In the genomic region with DNA sequence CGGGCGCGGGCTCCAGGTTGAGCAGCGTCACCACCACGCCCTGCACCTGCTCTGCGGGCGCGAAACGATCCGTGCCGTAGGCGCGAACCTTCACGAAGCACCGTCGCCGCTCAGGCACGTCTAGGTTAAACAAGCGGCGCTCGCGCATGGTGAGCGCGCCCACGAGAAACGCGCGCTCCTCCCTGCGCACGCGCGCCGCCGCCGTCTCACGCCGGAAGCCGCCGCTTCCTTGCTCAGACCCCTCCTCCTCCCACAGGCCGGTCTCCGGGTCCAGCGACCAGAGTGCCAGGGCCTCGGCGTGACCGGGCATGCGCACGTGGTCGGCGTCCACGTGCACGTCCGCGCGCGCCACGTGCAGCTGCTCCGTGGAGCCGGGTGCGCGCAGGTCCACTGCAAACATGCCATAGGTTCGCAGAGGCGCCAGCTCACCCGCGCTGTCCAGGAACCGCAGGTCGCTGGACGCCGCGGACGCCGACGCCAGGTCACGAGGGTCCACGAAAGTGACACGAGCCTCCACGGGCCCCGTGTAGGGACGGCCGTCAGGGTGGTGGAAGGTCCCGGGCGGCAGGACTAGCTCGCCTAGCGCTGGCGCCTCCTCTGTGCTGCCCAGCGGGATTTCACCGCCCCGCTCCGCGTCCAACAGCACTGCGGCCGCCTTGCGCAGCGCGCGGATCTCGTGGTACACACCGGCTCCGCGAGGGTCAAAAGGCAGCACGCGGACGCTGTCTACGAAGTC, we compare ENCODE assay signal across 9 mouse cellular contexts. TPM values are rescaled to one million over a fixed set of nuclear protein-coding genes. Genes with fewer than 3 reads are reported as not detected.
DNase-seq lines count a peak whose midpoint lies in the region; ATAC-seq and TF ChIP-seq lines count a peak whose summit lies in the region.
"Had no signal": no experiment of that assay in that cellular context is flagged by ENCODE, and none has a peak within 500 bp of the region (broad histone marks: within the 10 kb centered on the region; RNA-seq: fewer than 3 reads in every experiment).

No protein-coding gene starts in this region.

- no peak for TF ChIP-seq EP300 in ES-Bruce4 (IDR thresholded peaks at IDR 0.05; ENCODE audit: insufficient read depth, low read depth, low read length)

- no peak for TF ChIP-seq POLR2A in ES-Bruce4 (IDR thresholded peaks at IDR 0.05; ENCODE audit: insufficient read depth, low read length)

- no peak for TF ChIP-seq CTCF in ES-Bruce4 (IDR thresholded peaks at IDR 0.05; ENCODE audit: low read depth, low read length)

- DNase-seq in adrenal gland, postnatal 10 days = peak; percentile 67
- DNase-seq in adrenal gland, adult 8-10 months = no peak
- DNase-seq in forebrain, embryonic 11.5 days (ENCODE audit: low spot score) = peak; percentile 79
- DNase-seq in limb, embryonic 11.5 days (ENCODE audit: low spot score) = peak; percentile 68
- DNase-seq in thymus, postnatal 0 days (ENCODE audit: low spot score) = peak; percentile 58

- H3K9ac ChIP-seq in ES-Bruce4 (ENCODE audit: low read depth, poor library complexity, severe bottlenecking) = peak overlapping the region; percentile 39
- no peak overlapping the region for H3K9ac ChIP-seq in forebrain, embryonic 11.5 days (ENCODE audit: low read length)
- peak overlapping the region; percentile 51 for H3K9ac ChIP-seq in hindbrain, embryonic 16.5 days (ENCODE audit: low read depth, low read length)
- H3K9ac ChIP-seq in limb, embryonic 11.5 days (ENCODE audit: low read length) = no peak overlapping the region
- peak overlapping the region; percentile 56 for H3K9ac ChIP-seq in midbrain, embryonic 13.5 days (replicated peaks)

- no peak overlapping the region for H3K27ac ChIP-seq in ES-Bruce4 (ENCODE audit: insufficient read depth, low read length)
- H3K27ac ChIP-seq in forebrain, embryonic 11.5 days (ENCODE audit: low read depth, low read length) = no peak overlapping the region
- no peak overlapping the region for H3K27ac ChIP-seq in hindbrain, embryonic 16.5 days (ENCODE audit: low read depth, low read length)
- H3K27ac ChIP-seq in limb, embryonic 11.5 days (replicated peaks; ENCODE audit: low read depth, low read length) = no peak overlapping the region
- H3K27ac ChIP-seq in midbrain, embryonic 13.5 days = no peak overlapping the region

- peak; percentile 47 for ATAC-seq in forebrain, embryonic 11.5 days (replicated peaks; ENCODE audit: low FRiP score)
- peak; percentile 84 for ATAC-seq in hindbrain, embryonic 16.5 days
- ATAC-seq in limb, embryonic 11.5 days (ENCODE audit: insufficient number of reproducible peaks, low FRiP score, low TSS enrichment, low read depth) = peak; percentile 10; the same call in 1 of the 2 replicates
- ATAC-seq in midbrain, embryonic 13.5 days = peak; percentile 70

- no peaks in the 10 kb centered on the region for H3K36me3 ChIP-seq in ES-Bruce4 (ENCODE audit: control insufficient read depth, insufficient read depth, low read length, poor library complexity, severe bottlenecking)
- no peaks in the 10 kb centered on the region for H3K36me3 ChIP-seq in forebrain, embryonic 11.5 days (ENCODE audit: control insufficient read depth, insufficient read depth, low read length)
- H3K36me3 ChIP-seq in hindbrain, embryonic 16.5 days (ENCODE audit: control insufficient read depth, insufficient read depth, low read length) = no peaks in the 10 kb centered on the region
- H3K36me3 ChIP-seq in limb, embryonic 11.5 days (ENCODE audit: control insufficient read depth, insufficient read depth, low read length) = no peaks in the 10 kb centered on the region
- no peaks in the 10 kb centered on the region for H3K36me3 ChIP-seq in midbrain, embryonic 13.5 days

- WGBS in forebrain, embryonic 11.5 days = 10% methylated on average over 91 of the region's 103 CpGs
- WGBS in hindbrain, embryonic 16.5 days = 4% methylated on average over 97 of the region's 103 CpGs
- 8% methylated on average over 103 of the region's 103 CpGs for WGBS in limb, embryonic 11.5 days
- WGBS in midbrain, embryonic 13.5 days = 4% methylated on average over 103 of the region's 103 CpGs

- H3K4me2 ChIP-seq in forebrain, embryonic 11.5 days (ENCODE audit: low read depth, low read length, severe bottlenecking) = peak overlapping the region; percentile 40
- H3K4me2 ChIP-seq in hindbrain, embryonic 16.5 days (ENCODE audit: low read length) = peak overlapping the region; percentile 56
- peak overlapping the region; percentile 42 for H3K4me2 ChIP-seq in limb, embryonic 11.5 days (ENCODE audit: low read depth, severe bottlenecking)
- H3K4me2 ChIP-seq in midbrain, embryonic 13.5 days (replicated peaks) = peak overlapping the region; percentile 54

- no peaks in the 10 kb centered on the region for H3K4me1 ChIP-seq in ES-Bruce4 (ENCODE audit: control insufficient read depth, insufficient read depth, low read length)
- H3K4me1 ChIP-seq in forebrain, embryonic 11.5 days (replicated peaks; ENCODE audit: control insufficient read depth, insufficient read depth, low read length) = peaks cover 15% of the 10 kb centered on the region; the same call in 1 of the 2 replicates
- peaks cover 15% of the 10 kb centered on the region; the same call in 1 of the 2 replicates for H3K4me1 ChIP-seq in hindbrain, embryonic 16.5 days (ENCODE audit: control insufficient read depth, insufficient read depth, low read depth, low read length)
- H3K4me1 ChIP-seq in limb, embryonic 11.5 days (ENCODE audit: control insufficient read depth, insufficient read depth, low read length) = 0 out of 2 replicates have a peak, but pooled peaks cover 5% of the 10 kb centered on the region
- peaks cover 29% of the 10 kb centered on the region for H3K4me1 ChIP-seq in midbrain, embryonic 13.5 days (replicated peaks)

- no peaks in the 10 kb centered on the region for H3K9me3 ChIP-seq in ES-Bruce4 (replicated peaks; ENCODE audit: control insufficient read depth, insufficient read depth, low read length, poor library complexity, severe bottlenecking)
- H3K9me3 ChIP-seq in forebrain, embryonic 11.5 days (ENCODE audit: control insufficient read depth, low read length) = no peaks in the 10 kb centered on the region
- no peaks in the 10 kb centered on the region; the same call in 1 of the 2 replicates for H3K9me3 ChIP-seq in hindbrain, embryonic 16.5 days (ENCODE audit: control insufficient read depth, low read length)
- H3K9me3 ChIP-seq in limb, embryonic 11.5 days (ENCODE audit: control insufficient read depth, low read length) = no peaks in the 10 kb centered on the region
- no peaks in the 10 kb centered on the region for H3K9me3 ChIP-seq in midbrain, embryonic 13.5 days

- H3K27me3 ChIP-seq in ES-Bruce4 (ENCODE audit: control insufficient read depth, insufficient read depth, low read length, poor library complexity, severe bottlenecking) = peaks cover 17% of the 10 kb centered on the region
- H3K27me3 ChIP-seq in forebrain, embryonic 11.5 days (ENCODE audit: control insufficient read depth, insufficient read depth, low read length) = peaks cover 81% of the 10 kb centered on the region
- H3K27me3 ChIP-seq in hindbrain, embryonic 16.5 days (replicated peaks; ENCODE audit: control insufficient read depth, insufficient read depth, low read length) = peaks cover 77% of the 10 kb centered on the region
- peaks cover 91% of the 10 kb centered on the region for H3K27me3 ChIP-seq in limb, embryonic 11.5 days (ENCODE audit: control insufficient read depth, insufficient read depth, low read length)
- H3K27me3 ChIP-seq in midbrain, embryonic 13.5 days = peaks cover 85% of the 10 kb centered on the region

- H3K4me3 ChIP-seq in ES-Bruce4 (ENCODE audit: low read depth, low read length) = peak overlapping the region; percentile 54
- H3K4me3 ChIP-seq in forebrain, embryonic 11.5 days (ENCODE audit: low read depth, low read length) = peak overlapping the region; percentile 32
- peak overlapping the region; percentile 47 for H3K4me3 ChIP-seq in hindbrain, embryonic 16.5 days (ENCODE audit: low read length)
- H3K4me3 ChIP-seq in limb, embryonic 11.5 days (ENCODE audit: low read depth, low read length) = peak overlapping the region; percentile 29
- peak overlapping the region; percentile 44 for H3K4me3 ChIP-seq in midbrain, embryonic 13.5 days (replicated peaks)

RNA-seq across cellular contexts. Expression of gene Cilp2, which starts 5.3 kb away (rescaled TPM):
- 1 to 10 TPM in 1 of 2 experiments, under 1 TPM in 1; 0.64 to 1.5 TPM for total RNA-seq in adrenal gland, postnatal 10 days (2021)
- under 1 TPM in 2 of 4 experiments, not detected in 2; 0.06 to 0.08 TPM for total RNA-seq in adrenal gland, adult 8-10 months (2022)
- 0.96 and 1.2 TPM in 2 replicates for polyA plus RNA-seq in ES-Bruce4 (2011; ENCODE audit: insufficient read depth, insufficient read length, low read depth, missing spikeins)
- polyA plus RNA-seq in forebrain, embryonic 11.5 days (2014; fragmentation: Nextera tagmentation; extraction: Ambion mirVana) = 0.20 and 0.35 TPM in 2 replicates
- polyA plus RNA-seq in hindbrain, embryonic 16.5 days (2015; fragmentation: Nextera tagmentation; extraction: Ambion mirVana) = 6.6 and 7.0 TPM in 2 replicates
- polyA plus RNA-seq in limb, embryonic 11.5 days (2014; fragmentation: Nextera tagmentation; extraction: Ambion mirVana) = 0.28 and 0.35 TPM in 2 replicates
- polyA plus RNA-seq in midbrain, embryonic 13.5 days (2015; fragmentation: Nextera tagmentation; extraction: Ambion mirVana) = 2.1 TPM in 2 replicates
- polyA plus RNA-seq in thymus, postnatal 0 days (2015; fragmentation: Nextera tagmentation; extraction: Ambion mirVana) = 0.09 and 0.16 TPM in 2 replicates
- total RNA-seq: hematopoietic stem cell, adult 5-6 weeks had no signal

RNA-seq across cellular contexts. Expression of gene Tssk6, which starts 19.8 kb away (rescaled TPM):
- total RNA-seq in adrenal gland, postnatal 10 days (2021) = under 1 TPM; 0.79 to 0.84 TPM
- under 1 TPM; 0.34 to 0.59 (median 0.38) TPM for total RNA-seq in adrenal gland, adult 8-10 months (2022)
- not detected in 2 replicates for polyA plus RNA-seq in ES-Bruce4 (2011; ENCODE audit: insufficient read depth, insufficient read length, low read depth, missing spikeins)
- 5.2 and 6.0 TPM in 2 replicates for polyA plus RNA-seq in forebrain, embryonic 11.5 days (2014; fragmentation: Nextera tagmentation; extraction: Ambion mirVana)
- 3.5 and 3.7 TPM in 2 replicates for polyA plus RNA-seq in hindbrain, embryonic 16.5 days (2015; fragmentation: Nextera tagmentation; extraction: Ambion mirVana)
- 4.4 and 4.9 TPM in 2 replicates for polyA plus RNA-seq in limb, embryonic 11.5 days (2014; fragmentation: Nextera tagmentation; extraction: Ambion mirVana)
- 3.7 and 4.1 TPM in 2 replicates for polyA plus RNA-seq in midbrain, embryonic 13.5 days (2015; fragmentation: Nextera tagmentation; extraction: Ambion mirVana)
- polyA plus RNA-seq in thymus, postnatal 0 days (2015; fragmentation: Nextera tagmentation; extraction: Ambion mirVana) = 5.0 and 5.1 TPM in 2 replicates

RNA-seq across cellular contexts. Expression of gene Ndufa13, which starts 20.2 kb away (rescaled TPM):
- total RNA-seq in adrenal gland, postnatal 10 days (2021) = 100 to 1,000 TPM; 237 to 261 TPM
- total RNA-seq in adrenal gland, adult 8-10 months (2022) = 100 to 1,000 TPM; 102 to 174 (median 123) TPM
- 70.5 and 70.8 TPM in 2 replicates for polyA plus RNA-seq in ES-Bruce4 (2011; ENCODE audit: insufficient read depth, insufficient read length, low read depth, missing spikeins)
- 153 and 155 TPM in 2 replicates for polyA plus RNA-seq in forebrain, embryonic 11.5 days (2014; fragmentation: Nextera tagmentation; extraction: Ambion mirVana)
- 191 and 216 TPM in 2 replicates for polyA plus RNA-seq in hindbrain, embryonic 16.5 days (2015; fragmentation: Nextera tagmentation; extraction: Ambion mirVana)
- polyA plus RNA-seq in limb, embryonic 11.5 days (2014; fragmentation: Nextera tagmentation; extraction: Ambion mirVana) = 164 and 168 TPM in 2 replicates
- polyA plus RNA-seq in midbrain, embryonic 13.5 days (2015; fragmentation: Nextera tagmentation; extraction: Ambion mirVana) = 174 and 181 TPM in 2 replicates
- 228 and 241 TPM in 2 replicates for polyA plus RNA-seq in thymus, postnatal 0 days (2015; fragmentation: Nextera tagmentation; extraction: Ambion mirVana)

RNA-seq across cellular contexts. Expression of gene Yjefn3, which starts 20.3 kb away (rescaled TPM):
- total RNA-seq in adrenal gland, postnatal 10 days (2021) = 1 to 10 TPM; 5.5 TPM
- 1 to 10 TPM in 1 of 4 experiments, under 1 TPM in 1, not detected in 2; 0.38 to 1.3 TPM for total RNA-seq in adrenal gland, adult 8-10 months (2022)
- 3.4 and 4.2 TPM in 2 replicates for polyA plus RNA-seq in ES-Bruce4 (2011; ENCODE audit: insufficient read depth, insufficient read length, low read depth, missing spikeins)
- 4.0 and 4.4 TPM in 2 replicates for polyA plus RNA-seq in forebrain, embryonic 11.5 days (2014; fragmentation: Nextera tagmentation; extraction: Ambion mirVana)
- polyA plus RNA-seq in hindbrain, embryonic 16.5 days (2015; fragmentation: Nextera tagmentation; extraction: Ambion mirVana) = 13.6 and 14.3 TPM in 2 replicates
- 2.5 and 4.3 TPM in 2 replicates for polyA plus RNA-seq in limb, embryonic 11.5 days (2014; fragmentation: Nextera tagmentation; extraction: Ambion mirVana)
- 9.1 and 10.8 TPM in 2 replicates for polyA plus RNA-seq in midbrain, embryonic 13.5 days (2015; fragmentation: Nextera tagmentation; extraction: Ambion mirVana)
- 3.7 and 4.0 TPM in 2 replicates for polyA plus RNA-seq in thymus, postnatal 0 days (2015; fragmentation: Nextera tagmentation; extraction: Ambion mirVana)
- total RNA-seq: hematopoietic stem cell, adult 5-6 weeks had no signal

RNA-seq across cellular contexts. Expression of gene Pbx4, which starts 49.9 kb away (rescaled TPM):
- total RNA-seq in adrenal gland, postnatal 10 days (2021) = 1 to 10 TPM; 1.2 to 1.7 TPM
- 1 to 10 TPM; 1.7 to 3.7 (median 2.7) TPM for total RNA-seq in adrenal gland, adult 8-10 months (2022)
- polyA plus RNA-seq in ES-Bruce4 (2011; ENCODE audit: insufficient read depth, insufficient read length, low read depth, missing spikeins) = 22.4 and 26.7 TPM in 2 replicates
- polyA plus RNA-seq in forebrain, embryonic 11.5 days (2014; fragmentation: Nextera tagmentation; extraction: Ambion mirVana) = 48.7 and 50.3 TPM in 2 replicates
- 60.5 TPM in 2 replicates for polyA plus RNA-seq in hindbrain, embryonic 16.5 days (2015; fragmentation: Nextera tagmentation; extraction: Ambion mirVana)
- 11.2 and 11.5 TPM in 2 replicates for polyA plus RNA-seq in limb, embryonic 11.5 days (2014; fragmentation: Nextera tagmentation; extraction: Ambion mirVana)
- 59.2 and 65.0 TPM in 2 replicates for polyA plus RNA-seq in midbrain, embryonic 13.5 days (2015; fragmentation: Nextera tagmentation; extraction: Ambion mirVana)
- 15.1 and 18.3 TPM in 2 replicates for polyA plus RNA-seq in thymus, postnatal 0 days (2015; fragmentation: Nextera tagmentation; extraction: Ambion mirVana)

Comparison
In these comparisons a context has a peak if more than half of its experiments do, and no peak if none do; other contexts are left out.
1. H3K9ac ChIP-seq: peak in ES-Bruce4 (single experiment), hindbrain, embryonic 16.5 days (single experiment) and midbrain, embryonic 13.5 days (single experiment); none in forebrain, embryonic 11.5 days (single experiment) and limb, embryonic 11.5 days (single experiment).
2. ATAC-seq: peak in every context shown above with its lines; median percentile 84 in hindbrain, embryonic 16.5 days; 70 in midbrain, embryonic 13.5 days; 47 in forebrain, embryonic 11.5 days; 10 in limb, embryonic 11.5 days.
3. Peak in every context shown above with its lines, with median percentiles within 50 percentile points of each other: H3K4me3 ChIP-seq and H3K4me2 ChIP-seq.